Mouse (Mus musculus) fat pad, adult 2 months (tissue): ENCODE data around the gene Gm10073.
"Not testable (repeated sequence)": the region's sequence is repeated elsewhere in the genome, so short reads cannot be mapped to it uniquely, and the experiment has no call there.

Experiments
- DNase-seq: peaks from one replicate; pipeline ENCODE4 v3.0.0-alpha.2; 2011; ENCODE audit warnings: low read depth, low spot score; ENCODE audit errors: extremely low read depth

Gene Gm10073

DNA sequence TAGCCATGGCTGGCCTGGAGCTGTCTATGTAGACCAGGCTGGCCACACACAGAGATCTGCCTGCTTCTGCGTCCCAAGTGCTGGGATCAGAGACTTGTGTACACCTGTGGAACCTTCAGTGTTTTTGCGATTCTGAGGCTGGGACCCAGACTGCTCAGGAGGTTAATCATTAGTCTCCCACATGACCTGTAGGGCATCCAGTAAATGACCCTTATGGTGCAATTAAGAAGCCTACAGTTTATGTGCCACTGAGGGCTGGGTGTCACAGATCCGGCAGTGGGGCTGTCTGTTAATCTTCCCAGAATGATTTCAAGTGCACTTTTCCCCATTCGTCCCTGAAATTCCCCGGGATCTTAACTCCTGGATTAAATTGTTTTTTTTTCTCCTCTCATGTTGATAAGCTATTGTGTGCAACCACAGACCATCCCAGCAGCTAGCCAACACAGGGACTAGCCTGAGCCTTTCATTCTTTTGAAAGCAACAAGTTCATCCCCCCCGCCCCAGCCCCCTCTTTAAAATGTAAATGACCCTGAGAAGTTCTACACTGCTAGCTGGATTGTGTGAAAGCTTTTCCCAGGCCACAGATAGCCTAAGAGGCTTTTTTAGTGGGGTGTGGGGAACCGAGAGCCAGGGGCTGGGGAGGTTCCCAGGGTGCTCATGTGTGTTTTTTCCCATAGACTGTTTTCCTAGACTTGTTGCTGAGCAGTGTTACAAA lies 26.2 kb upstream of the Gm10073 start:
- no peak for DNase-seq

DNA sequence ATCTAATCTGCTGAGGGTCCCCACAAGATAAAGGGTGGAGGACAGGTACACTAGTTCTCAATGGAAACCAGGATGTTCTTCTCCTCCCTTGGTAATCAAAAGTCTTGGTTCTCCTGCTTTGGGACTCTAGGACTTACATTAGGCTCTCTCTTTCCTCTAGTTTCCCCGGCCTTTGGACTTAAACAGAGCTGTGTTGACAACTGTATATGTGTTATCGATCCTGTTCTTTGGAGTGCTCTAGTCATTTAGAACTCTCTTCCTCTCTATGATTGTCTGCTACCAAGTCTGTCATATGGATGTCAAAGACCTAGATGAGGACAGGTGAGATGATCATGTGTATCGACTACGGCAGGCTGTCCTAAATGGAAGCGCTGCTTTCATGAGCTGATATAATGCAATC lies 23.8 kb upstream of the Gm10073 start:
- no peak for DNase-seq

DNA sequence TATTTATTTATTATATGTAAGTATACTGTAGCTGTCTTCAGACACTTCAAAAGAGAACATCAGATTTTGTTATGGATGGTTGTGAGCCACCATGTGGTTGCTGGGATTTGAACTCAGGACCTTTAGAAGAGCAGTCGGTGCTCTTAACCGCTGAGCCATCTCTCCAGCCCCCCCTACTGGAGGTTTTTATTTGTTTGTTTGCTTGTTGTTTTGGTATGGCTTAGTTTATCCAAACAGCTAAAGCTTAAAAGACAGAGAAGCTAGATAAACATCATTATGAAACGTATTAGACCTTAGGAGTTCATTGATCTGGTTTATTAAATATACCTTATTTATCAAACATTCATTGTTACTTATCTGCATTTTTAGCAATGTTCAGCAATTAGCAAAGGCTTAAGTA lies 22.4 kb upstream of the Gm10073 start:
- DNase-seq: not testable (repeated sequence)

DNA sequence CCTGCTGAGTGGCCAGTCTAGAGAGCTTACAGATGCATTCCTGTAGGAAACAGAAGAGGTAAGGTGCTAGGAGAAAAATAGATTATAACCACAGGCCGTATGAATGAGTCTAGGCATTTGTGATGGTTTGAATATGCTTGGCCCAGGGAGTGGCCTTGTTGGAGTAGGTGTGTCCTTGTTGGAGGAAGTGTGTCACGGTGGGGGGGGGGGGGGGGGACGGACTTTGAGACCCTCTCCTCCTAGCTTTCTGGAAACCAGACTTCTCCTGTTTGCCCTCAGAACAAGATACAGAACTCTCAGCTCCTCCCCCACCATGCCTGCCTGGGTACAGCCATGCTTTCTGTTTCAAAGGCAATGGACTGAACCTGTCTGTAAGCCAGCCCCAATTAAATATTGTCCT lies 19.2 kb upstream of the Gm10073 start:
- no peak for DNase-seq

DNA sequence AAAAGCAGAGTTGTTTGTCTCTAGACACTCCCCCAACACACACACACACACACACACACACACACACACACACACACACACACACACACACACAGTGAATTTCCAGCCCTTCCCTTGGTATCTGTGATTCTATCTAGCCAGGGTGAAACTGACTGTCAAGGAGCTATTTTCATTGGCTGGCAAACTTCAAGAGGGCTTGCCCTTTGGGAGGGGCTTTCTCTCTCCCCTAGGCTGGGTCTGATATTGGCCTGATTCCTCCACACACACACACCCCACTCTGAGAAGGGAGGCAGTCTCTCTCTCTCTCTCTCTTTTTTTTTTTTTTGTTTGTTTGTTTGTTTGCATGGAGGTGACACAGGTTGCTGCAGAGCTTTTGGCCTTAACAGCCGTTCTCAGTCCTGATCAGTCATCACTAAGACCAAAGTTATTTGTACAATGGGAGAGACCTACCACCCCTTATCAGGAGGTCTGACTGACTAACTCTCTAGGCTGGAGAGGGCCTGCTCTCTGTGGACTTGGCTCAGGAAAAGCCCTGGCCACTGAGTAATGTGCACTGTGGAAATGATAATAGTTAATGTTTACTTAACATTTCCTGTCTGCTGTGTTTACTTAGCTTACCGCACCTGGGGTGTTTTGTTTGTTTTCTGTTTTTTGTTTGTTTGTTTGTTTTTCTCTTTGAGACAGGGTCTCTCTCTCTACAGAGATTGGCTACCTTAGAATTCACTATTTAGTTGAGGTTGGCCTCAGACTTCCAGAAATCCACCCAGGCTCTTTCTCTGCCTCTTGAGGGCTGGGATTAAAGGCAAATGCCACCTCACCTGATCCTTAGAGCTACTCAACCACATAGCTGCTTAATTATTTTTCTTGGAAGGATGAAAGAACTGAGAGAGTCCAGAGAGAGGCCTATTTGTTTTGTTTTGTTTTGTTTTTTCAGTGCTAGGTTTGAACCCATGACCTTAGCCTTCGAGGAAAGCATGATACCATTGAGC lies 15.5 kb upstream of the Gm10073 start:
- DNase-seq: no peak

DNA sequence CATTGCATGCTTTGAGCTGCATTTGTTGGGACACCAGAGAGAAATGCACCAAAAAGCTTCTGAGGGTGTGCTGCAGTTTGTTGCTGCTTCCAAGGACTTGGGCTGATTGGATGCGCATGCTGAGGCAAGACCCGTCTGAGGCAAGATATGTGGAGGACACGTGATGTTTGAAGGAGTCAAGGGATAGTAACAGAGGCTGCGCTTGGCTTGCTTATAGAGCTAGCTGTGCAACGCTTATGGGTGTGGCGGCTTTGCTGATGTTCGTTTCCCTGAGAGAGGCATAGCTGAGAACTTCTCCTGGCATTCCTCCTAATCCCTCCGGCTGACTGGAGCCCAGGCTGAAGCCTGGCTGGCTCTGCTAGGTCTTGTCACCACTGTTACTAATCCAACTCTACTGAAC lies 13.6 kb upstream of the Gm10073 start:
- DNase-seq: no peak

DNA sequence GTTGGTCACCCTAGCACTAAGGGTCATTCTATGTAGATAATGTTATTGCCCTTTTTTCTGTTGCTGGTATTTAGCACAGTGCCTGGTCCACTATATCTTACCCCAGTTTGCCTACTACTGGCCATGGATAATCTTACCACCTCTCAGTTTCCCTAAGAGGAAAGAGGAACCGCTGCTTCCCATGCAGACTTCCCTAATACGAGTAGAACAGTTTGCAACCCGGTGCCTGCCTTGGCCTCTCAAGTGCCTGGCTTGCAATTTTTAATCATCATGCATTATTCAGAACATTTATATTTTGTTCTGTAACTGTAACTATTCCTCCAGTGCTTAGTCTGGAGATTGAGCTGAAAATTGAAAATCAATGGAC lies 12.4 kb upstream of the Gm10073 start:
- DNase-seq: no peak

DNA sequence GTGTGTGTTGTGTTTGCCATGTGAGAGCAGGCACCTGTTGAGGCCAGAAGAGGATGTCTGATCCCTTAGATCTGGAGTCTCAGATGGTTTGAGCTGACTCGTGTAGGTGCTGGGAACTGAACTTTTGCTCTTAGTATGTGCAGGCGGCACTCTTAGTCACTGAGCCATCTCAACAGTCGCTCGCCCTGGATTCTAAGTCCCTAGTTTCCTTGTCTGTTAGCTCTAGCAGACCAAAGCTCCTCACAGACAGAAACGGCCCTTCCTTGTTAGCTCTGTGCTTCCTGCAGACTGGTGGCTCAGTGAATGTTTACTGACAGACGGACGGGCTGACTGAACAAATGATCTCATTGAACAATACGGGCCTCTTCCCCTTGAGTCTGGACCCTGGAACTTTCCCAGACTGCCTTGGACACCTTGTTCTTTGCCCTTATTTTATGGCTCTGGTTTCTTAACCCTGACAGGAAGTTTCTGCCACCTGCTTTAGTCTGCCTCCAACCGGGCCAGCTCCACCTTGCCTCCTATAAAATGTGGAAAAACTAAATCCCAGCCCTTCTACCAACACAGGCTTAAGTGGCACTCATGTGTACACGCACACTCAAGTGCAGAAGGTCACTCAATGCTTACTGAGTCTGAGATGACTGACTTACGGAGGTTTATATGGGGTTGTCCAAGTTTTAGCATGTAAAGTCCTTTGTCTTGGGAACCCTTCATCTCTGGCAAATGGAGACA lies 11.8 kb upstream of the Gm10073 start:
- DNase-seq: no peak

DNA sequence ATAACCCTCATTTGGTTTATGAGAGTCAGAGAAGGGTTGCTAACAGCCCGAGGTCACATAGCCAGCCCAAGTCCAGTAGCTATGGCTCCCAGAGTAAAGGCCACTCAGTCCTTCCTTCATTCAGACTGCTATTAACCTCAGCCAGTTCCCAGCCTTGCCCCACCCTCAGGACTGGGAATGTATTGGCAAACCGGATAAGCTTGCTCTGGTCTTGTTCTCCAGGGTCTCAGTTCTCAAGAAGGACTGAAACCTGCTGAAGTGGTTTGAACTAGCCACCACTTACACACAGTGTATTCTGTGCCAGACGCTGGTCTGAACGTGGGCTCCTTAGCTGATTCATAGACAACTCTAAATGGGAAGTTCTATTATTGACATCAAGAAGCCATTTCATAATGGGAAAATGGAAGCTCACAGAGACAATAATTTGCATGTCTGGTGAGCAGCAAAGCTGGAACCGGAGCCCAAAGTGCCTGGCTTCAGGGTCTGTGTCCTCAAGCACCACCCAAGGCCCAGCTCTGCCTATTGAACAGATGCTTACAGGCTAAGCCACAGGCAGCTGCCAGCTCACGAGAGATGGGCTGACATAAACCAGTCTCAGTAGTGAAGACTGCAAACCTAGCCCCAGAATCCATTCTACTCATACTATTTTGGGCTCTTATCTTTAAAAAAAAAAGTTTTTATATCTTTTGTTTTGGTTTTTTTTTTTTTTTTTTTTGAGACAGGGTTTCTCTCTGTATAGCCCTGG lies 8.3 kb upstream of the Gm10073 start:
- no peak for DNase-seq

DNA sequence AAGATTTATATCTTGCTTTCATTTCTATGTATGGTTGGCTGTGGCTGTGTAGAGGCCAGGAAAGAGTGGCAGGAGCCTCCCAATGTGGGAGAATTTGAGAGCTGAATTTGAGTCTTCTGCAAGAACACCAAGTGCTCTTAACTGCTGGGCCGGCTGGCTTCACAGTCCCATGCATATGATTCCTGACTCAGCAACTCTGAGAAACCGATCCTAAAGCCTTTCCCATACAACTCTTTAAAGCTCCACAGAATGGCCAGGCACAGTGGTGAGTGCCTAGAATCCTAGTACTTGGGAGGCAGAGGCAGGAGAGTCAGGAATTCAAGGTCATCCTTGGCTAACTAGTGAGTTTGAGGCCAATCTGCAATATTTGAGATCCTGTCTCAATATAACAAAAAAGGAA lies 6.2 kb upstream of the Gm10073 start:
- no peak for DNase-seq

DNA sequence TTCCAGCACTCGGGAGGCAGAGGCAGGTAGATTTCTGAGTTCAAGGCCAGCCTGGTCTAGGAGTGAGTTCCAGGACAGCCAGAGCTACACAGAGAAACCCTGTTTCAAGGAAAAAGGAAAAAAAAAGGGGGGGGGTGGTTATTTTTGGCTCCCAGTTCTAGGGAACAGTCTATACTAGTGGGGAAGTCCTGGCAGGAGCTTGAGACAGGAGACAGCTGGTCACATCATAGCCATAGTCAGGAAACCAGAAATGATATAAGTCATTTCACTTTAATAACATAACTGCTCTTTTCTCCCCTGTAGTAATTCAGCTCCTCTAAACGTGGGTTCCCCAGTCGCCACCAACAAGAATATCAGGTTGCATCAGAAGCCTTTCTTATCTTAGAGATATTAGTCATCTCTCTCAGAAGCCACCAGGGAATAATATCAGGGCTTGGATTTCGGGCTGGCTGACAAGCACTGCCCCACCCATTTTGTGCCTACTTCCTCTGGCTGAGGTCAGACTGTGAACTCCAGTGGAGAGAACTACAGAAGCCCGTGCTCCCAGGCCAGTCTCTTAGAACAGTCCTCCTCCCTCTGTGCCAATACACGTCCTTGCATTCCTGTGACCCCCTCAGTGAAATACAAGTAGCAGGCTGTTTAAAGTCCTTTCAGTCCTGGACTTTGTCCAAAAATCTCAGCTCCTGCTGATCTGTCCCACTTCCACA lies 3.7 kb upstream of the Gm10073 start:
- no peak for DNase-seq

DNA sequence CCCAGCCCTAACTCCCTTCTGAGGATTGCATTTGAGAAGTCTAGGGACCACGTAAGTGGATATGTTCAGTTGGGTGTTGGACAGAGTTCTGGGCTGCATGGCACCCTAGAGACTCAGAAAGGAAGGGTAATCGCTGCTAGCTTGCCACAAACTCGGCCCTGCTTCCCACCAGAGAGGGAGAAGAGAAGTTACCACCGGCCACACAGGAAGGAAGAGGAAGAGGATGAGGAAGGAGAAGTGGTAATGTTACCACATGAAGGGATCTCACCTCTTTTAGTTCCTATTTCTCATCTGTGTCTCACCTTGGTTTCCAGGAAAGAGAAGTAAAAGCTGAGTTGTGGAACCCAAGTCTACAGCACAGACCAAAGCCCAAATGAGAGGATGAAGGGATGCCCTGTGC lies 1.0 kb upstream of the Gm10073 start:
- no peak for DNase-seq

DNA sequence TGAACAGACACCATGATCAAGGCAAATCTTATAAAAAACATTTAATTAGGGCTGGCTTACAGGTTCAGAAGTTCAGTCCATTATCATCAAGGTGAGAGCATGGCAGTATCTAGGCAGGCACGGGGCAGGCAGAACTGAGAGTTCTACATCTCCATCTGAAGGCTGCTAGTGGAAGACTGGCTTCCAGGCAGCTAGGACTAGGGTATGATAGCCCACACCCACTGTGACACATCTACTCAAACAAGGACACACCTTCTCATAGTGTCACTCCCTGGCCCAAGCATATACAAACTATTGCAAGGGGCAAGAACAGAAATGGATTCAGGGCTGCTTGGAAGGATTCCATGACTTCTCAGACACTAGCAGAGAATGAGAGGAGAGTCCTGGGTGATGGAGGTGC lies 1.1 kb downstream of the Gm10073 start:
- not testable (repeated sequence) for DNase-seq

DNA sequence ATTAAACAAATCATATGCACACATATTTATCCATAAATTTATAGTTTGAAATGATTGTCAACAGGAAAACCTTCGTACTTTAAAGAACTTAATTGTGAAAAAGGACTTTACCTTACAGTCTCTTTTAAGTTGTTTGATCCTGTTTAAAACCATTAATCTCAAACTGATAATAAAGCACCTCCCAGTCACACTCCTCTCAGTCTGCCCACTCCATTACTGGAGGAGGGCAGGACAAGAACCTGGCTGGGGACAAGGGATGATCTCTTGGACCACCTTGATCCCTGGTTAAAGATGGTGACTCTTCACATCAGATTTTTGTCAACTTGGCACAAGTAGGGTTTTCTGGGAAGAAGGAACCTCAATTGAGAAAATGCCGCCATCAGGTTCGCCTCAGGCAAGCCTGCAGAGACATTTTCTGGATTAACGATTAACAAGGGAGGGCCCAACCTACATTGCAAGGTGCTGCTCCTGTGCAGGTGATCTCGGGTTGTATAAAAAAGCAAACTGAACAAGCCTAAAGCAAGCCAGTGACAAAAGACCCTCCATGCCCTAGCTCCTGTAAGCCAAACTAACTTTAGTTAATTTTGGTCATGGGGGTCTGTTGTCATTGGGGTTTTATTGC lies 1.6 kb downstream of the Gm10073 start:
- no peak for DNase-seq

DNA sequence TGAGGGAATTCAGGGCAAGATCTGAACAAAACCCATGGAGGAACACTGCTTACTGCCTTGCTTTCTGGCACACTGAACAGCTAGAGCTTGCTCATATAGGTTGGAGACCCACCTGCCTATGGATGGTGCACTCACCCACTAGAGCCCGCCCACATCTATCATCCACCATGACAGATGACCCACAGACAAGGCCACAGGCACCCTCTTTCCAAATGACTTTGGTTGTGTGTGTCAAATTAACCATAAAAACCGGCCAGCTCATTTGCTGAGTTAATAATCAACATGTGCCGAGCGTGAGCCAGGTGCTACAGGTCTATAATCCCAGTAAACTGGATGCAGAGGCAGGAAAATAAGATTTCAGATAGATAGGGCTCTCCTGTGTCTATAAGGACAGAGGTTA lies 2.9 kb downstream of the Gm10073 start:
- no peak for DNase-seq

DNA sequence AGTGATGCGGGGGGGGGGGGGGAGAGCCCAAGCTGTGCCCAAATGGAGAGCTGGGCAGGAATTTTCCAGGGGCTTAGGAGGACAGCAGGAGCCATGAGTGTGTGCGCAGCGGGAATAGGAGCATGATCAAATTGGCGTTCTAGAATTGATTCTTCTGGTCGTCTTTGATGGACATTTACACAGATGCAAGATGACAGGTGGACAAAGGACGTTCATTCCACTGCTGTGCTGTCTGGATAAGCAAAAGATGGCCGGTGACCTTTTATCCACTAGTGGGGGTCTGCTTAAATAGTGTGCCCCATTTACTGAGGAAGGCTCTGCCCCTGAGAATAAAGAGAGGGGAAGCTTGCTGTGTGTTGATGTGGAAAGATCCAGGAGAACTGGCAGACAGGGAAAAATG lies 4.3 kb downstream of the Gm10073 start:
- no peak for DNase-seq

DNA sequence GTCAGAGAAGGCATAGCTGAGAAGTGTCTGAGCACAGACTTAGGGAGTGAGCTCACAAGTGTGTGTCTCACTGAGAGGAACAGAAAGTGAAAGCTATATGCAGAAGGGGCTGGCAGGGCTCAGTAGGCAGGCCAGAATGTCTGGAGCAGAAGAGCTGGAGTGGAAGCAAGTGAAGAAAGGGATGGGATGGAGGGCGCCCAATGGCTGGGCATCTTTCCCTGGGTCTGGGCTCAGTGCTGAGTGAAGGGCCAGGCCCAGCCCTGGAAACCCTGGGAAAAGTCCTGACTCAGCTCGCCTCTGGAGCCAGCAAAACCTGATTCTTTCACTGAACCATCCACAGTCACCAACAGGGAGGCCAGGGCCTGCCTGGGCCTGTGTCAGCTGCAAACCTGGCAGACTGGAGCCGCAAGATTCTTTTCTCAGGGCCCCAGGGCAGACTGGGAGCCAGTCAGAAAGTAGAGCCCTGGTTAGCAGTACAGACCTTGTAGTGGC lies 9.5 kb downstream of the Gm10073 start:
- peak; percentile 62 for DNase-seq

DNA sequence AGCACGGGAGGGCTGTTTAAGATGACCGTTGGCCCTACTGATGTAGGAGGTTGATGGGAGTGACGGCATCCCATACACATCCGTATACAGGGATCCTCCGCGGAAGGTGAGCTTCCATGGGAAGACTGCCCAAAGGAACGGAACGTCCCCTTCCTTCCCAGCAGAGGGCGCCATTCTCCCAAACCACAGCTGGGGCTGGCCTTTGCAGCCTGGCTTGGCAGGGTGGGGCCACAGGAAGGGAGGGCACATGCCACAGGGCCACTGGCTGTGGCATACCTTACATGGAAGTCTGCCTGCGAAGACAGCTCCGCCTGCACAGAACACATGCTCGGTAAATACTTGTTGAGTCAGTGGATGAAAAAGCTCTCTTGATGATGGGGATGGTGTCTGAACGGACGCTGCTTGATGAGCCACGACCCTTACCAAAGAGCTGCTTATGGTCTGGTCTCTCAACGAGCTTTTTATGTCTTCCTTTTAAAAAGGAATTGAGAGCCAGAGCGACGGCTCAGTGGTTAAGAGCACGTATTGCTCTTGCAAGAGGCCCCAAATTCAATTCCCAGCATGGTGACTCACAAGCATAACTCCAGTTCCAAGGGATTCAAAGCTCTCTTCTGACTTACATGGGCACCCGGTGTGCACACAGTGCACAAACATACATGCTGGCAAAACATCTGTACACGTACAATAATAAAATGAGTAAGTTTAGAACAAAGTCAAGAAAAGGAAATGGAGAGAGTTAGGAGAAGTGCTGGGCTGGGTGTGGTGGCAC lies 12.0 kb downstream of the Gm10073 start:
- DNase-seq: peak; percentile 40

DNA sequence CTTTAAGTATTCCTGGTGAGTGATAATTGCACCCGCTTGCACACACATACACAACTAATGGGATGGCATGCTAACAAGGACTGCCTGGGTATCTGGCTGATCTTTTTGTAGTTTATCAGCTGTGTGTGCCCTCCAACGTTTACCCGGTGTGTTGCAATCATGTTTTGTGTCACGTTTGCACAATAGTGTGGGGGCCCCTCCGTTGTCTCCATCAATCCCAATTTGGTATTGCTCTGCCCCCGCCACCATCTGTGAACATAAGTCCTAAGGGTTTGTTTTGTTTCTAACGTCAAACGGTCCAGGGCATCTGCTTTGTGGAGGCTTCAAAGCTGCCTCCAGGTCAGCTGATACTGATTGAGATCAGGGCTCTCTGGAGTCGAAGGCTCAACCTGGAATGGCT lies 13.4 kb downstream of the Gm10073 start:
- no peak for DNase-seq
